Mouse (Mus musculus): ENCODE results near the gene Dab1. TPM values are rescaled to one million over a fixed set of nuclear protein-coding genes. Genes with fewer than 3 reads are reported as not detected.

The Dab1 gene
- polyA plus RNA-seq, 1 experiment from 2014 or later: 14.3 TPM

GRCm38 (mm10) chr4:104715857-104716256 lies 1096.7 kb downstream of the Dab1 start:
- peaks cover 14% of the 10 kb centered on the region for H3K4me1 ChIP-seq
- H3K27me3 ChIP-seq: no peaks in the 10 kb centered on the region
- no peaks in the 10 kb centered on the region for H3K36me3 ChIP-seq
- no peak overlapping the region for H3K9ac ChIP-seq
- no peak overlapping the region for H3K4me3 ChIP-seq (replicated peaks)
- 85% methylated on average over 6 of the region's 6 CpGs for WGBS
- H3K9me3 ChIP-seq (replicated peaks): no peaks in the 10 kb centered on the region
- H3K27ac ChIP-seq (replicated peaks): no peak overlapping the region
- no peak overlapping the region for H3K4me2 ChIP-seq (replicated peaks)
- no peak for ATAC-seq (ENCODE audit: insufficient number of reproducible peaks, low FRiP score, low TSS enrichment, low read depth)

DNA sequence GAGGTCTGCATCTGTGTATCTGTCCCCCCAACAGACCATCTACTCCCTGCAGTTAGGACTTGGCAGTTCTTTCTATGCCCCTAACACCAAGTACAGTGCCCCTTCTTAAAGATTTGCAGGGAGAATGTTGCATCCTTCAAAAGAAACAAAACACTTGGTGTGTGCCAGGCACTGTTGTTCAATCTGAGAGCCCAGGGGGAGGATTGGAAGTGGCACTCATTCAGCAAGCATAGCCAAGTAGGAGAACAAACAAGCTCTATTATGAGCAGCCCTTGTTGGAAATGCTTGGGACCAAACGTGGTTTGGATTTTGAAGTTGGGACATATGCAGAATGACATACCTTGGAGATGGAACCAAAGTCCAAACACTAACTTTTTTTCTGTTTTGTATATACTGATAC lies 1097.3 kb downstream of the Dab1 start:
- no peak overlapping the region for H3K27ac ChIP-seq (replicated peaks)
- H3K9ac ChIP-seq: no peak overlapping the region
- no peaks in the 10 kb centered on the region for H3K9me3 ChIP-seq (replicated peaks)
- no peak overlapping the region for H3K4me2 ChIP-seq (replicated peaks)
- H3K4me1 ChIP-seq: peaks cover 14% of the 10 kb centered on the region
- H3K4me3 ChIP-seq (replicated peaks): no peak overlapping the region
- WGBS: 49% methylated on average over 1 of the region's 1 CpGs
- H3K36me3 ChIP-seq: no peaks in the 10 kb centered on the region
- no peak for ATAC-seq (ENCODE audit: insufficient number of reproducible peaks, low FRiP score, low TSS enrichment, low read depth)
- H3K27me3 ChIP-seq: no peaks in the 10 kb centered on the region

DNA sequence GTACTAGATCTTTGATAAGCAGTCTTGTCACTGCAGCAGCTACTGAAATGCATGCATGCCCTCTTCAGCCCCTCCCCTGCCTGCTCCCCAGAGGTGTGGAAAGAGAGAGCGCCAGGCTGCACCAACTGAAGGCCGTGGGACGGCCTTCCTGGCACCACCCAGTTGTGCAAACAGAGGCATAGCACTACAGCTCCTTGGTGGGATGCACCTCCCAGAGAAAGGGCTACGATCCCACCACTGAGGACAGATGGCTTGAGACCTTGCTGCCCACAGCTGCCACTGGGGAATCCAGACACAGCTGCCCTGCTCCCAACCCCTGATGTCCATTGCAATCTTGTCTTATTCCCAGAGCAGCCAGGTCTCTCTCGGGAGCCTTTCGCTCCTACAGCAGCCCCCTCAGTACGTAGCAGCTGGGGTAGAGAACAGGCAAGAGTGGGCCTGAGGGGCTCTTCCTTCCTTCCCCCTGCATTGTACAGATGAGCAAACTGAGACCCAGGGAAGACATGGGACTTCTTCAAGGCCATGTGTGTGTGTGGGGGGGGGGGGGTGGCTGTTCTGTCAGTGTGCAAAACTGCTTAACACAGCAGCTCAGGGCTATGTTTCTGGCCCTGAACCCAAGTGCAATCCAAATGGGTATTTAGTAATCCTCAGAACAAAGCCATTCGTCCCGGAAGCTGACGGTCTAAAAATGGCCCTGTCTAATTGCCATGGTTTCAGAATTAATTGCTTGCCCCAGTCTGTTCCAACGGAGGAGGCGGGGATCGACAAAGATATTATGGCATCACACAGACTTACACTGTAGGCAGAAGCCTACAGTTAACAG lies 1100.0 kb downstream of the Dab1 start:
- Histone ChIP-seq H3K36me3 (no peaks in the 10 kb centered on the region), H3K27ac (replicated peaks) (no peak overlapping the region), H3K9ac (no peak overlapping the region), H3K27me3 (no peaks in the 10 kb centered on the region), H3K4me2 (replicated peaks) (no peak overlapping the region), H3K4me3 (replicated peaks) (no peak overlapping the region), H3K4me1 (peaks cover 21% of the 10 kb centered on the region), H3K9me3 (replicated peaks) (no peaks in the 10 kb centered on the region)
- ATAC-seq (ENCODE audit: insufficient number of reproducible peaks, low FRiP score, low TSS enrichment, low read depth): no peak
- WGBS: 53% methylated on average over 13 of the region's 13 CpGs

DNA sequence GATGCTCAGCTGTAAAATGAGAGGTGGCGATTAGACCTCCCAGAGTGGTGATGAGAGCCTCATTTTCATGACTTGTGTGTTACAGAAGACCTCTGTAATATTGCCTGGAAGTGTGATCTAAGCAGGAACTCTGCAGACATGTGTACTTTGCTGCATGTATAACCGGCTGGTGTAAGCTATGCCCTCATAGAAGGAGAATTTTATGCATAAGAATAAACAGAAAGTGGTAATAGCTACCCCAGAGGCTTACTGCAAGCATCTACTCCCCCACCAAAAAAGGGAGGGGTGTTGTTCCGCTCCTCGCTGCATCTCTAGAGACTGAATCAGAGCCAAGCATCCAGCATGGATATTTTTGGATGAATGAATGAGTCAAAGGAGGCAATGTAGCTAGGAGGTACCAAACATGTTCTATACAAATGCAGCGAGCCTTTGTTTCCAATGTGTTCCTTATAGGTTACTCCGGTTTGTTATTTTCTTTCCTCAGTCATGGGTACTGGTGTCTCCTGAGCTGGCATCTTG lies 1104.4 kb downstream of the Dab1 start:
- no peak for ATAC-seq (ENCODE audit: insufficient number of reproducible peaks, low FRiP score, low TSS enrichment, low read depth)
- H3K36me3 ChIP-seq: no peaks in the 10 kb centered on the region
- H3K27me3 ChIP-seq: no peaks in the 10 kb centered on the region
- no peak overlapping the region for H3K27ac ChIP-seq (replicated peaks)
- H3K4me1 ChIP-seq: peaks cover 23% of the 10 kb centered on the region
- H3K9me3 ChIP-seq (replicated peaks): no peaks in the 10 kb centered on the region
- no peak overlapping the region for H3K9ac ChIP-seq
- H3K4me3 ChIP-seq (replicated peaks): no peak overlapping the region
- H3K4me2 ChIP-seq (replicated peaks): no peak overlapping the region
- 47% methylated on average over 6 of the region's 6 CpGs for WGBS

DNA sequence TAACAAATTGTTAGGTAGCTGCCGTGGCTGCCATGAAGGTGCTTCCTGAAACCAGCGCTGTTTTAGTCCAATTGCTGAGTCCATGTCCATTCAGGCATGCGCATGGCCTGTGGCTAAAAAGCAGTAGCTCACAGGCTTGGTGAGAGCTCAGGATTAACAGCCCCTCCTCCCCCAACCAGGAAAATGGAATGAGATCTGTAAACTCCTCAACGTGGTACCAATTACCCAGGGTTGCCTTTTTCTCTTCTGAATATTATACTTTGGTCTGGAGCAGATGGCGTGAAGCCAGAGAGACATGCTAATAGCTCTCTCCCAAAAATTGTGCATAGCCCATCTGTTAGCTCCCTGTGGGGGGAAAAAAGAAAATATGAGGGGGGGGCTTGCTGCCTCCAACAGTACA lies 1105.1 kb downstream of the Dab1 start:
- no peak overlapping the region for H3K4me2 ChIP-seq (replicated peaks)
- 25% methylated on average over 5 of the region's 5 CpGs for WGBS
- H3K4me1 ChIP-seq: peaks cover 19% of the 10 kb centered on the region
- no peak for ATAC-seq (ENCODE audit: insufficient number of reproducible peaks, low FRiP score, low TSS enrichment, low read depth)
- H3K9ac ChIP-seq: no peak overlapping the region
- H3K4me3 ChIP-seq (replicated peaks): no peak overlapping the region
- H3K27me3 ChIP-seq: no peaks in the 10 kb centered on the region
- no peaks in the 10 kb centered on the region for H3K9me3 ChIP-seq (replicated peaks)
- no peaks in the 10 kb centered on the region for H3K36me3 ChIP-seq
- H3K27ac ChIP-seq (replicated peaks): no peak overlapping the region

DNA sequence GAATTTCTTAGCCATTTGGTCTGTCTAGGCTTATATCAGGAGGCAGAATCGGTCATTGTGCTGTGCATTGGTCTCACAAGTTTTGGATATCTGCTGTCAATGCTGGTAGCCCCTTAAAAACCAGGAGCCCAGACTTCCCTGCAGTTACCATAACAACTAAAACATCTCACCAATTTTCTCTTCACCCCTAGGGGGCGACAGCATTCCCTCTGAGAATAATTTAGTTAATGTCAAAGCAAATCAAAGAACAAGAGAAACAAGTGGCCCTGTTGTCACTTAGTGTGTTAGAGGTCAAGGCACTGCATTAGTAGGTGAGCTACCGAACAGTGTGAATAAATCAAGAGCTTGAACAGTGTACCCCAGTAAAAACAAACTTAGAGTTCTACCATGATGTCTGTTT lies 1106.5 kb downstream of the Dab1 start:
- H3K4me1 ChIP-seq: peaks cover 13% of the 10 kb centered on the region
- H3K27me3 ChIP-seq: no peaks in the 10 kb centered on the region
- H3K4me3 ChIP-seq (replicated peaks): no peak overlapping the region
- H3K4me2 ChIP-seq (replicated peaks): no peak overlapping the region
- H3K27ac ChIP-seq (replicated peaks): no peak overlapping the region
- H3K36me3 ChIP-seq: no peaks in the 10 kb centered on the region
- 54% methylated on average over 3 of the region's 3 CpGs for WGBS
- ATAC-seq (ENCODE audit: insufficient number of reproducible peaks, low FRiP score, low TSS enrichment, low read depth): no peak
- H3K9ac ChIP-seq: no peak overlapping the region
- no peaks in the 10 kb centered on the region for H3K9me3 ChIP-seq (replicated peaks)

GRCm38 (mm10) chr4:104729185-104729584 lies 1110.0 kb downstream of the Dab1 start:
- H3K27me3 ChIP-seq: no peaks in the 10 kb centered on the region
- WGBS: 60% methylated on average over 8 of the region's 8 CpGs
- H3K4me1 ChIP-seq: peaks cover 7% of the 10 kb centered on the region
- H3K9me3 ChIP-seq (replicated peaks): no peaks in the 10 kb centered on the region
- no peak overlapping the region for H3K9ac ChIP-seq
- no peak overlapping the region for H3K4me3 ChIP-seq (replicated peaks)
- no peaks in the 10 kb centered on the region for H3K36me3 ChIP-seq
- ATAC-seq (ENCODE audit: insufficient number of reproducible peaks, low FRiP score, low TSS enrichment, low read depth): no peak
- H3K27ac ChIP-seq (replicated peaks): no peak overlapping the region
- H3K4me2 ChIP-seq (replicated peaks): no peak overlapping the region

GRCm38 (mm10) chr4:104746500-104746899 lies 1127.3 kb downstream of the Dab1 start:
- 47% methylated on average over 6 of the region's 6 CpGs for WGBS
- Histone ChIP-seq H3K27me3 (no peaks in the 10 kb centered on the region), H3K4me2 (replicated peaks) (no peak overlapping the region), H3K9me3 (replicated peaks) (no peaks in the 10 kb centered on the region), H3K4me1 (no peaks in the 10 kb centered on the region), H3K4me3 (replicated peaks) (no peak overlapping the region), H3K9ac (no peak overlapping the region), H3K36me3 (no peaks in the 10 kb centered on the region), H3K27ac (replicated peaks) (no peak overlapping the region)
- no peak for ATAC-seq (ENCODE audit: insufficient number of reproducible peaks, low FRiP score, low TSS enrichment, low read depth)

GRCm38 (mm10) chr4:104754090-104754489 lies 1134.9 kb downstream of the Dab1 start:
- Histone ChIP-seq H3K36me3 (no peaks in the 10 kb centered on the region), H3K4me3 (replicated peaks) (no peak overlapping the region), H3K27ac (replicated peaks) (no peak overlapping the region), H3K9me3 (replicated peaks) (no peaks in the 10 kb centered on the region), H3K4me2 (replicated peaks) (no peak overlapping the region), H3K27me3 (no peaks in the 10 kb centered on the region), H3K4me1 (no peaks in the 10 kb centered on the region), H3K9ac (no peak overlapping the region)
- WGBS: 77% methylated on average over 3 of the region's 3 CpGs
- no peak for ATAC-seq (ENCODE audit: insufficient number of reproducible peaks, low FRiP score, low TSS enrichment, low read depth)

DNA sequence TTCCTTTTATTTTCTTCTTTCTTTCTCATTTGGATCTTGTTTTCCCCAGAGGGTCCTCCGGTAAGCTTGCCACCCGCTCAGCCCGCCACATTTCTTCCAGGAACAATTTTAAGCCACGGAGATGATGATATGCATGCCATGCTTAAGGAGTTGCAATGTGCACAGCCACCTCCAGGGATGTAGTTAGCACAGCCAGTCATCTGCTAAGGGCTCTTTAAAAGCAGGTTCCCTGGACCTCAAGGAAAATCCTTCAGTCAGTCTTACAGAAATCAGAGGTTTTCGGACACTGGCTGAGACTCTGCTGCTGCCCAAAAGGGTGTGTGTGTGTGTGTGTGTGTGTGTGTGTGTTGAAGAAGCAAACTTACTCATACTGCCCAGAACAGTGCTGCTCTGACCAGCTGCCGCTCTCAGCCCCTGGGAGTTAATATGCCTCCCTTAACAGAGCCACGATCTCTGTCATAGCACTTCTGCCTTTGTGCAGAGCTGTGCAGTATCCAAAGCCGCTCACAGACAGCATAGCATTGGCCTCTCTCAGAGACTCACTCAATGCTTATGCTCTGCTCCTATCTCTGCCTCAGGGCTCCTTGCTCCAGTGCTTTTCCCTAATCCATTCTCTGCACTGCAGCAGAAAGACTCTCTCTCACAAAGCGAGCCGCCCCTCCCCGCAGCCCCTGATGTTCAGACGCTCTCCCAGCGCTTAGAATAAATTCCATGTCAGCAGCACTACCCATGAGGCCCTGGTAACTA lies 1141.9 kb downstream of the Dab1 start:
- Histone ChIP-seq H3K9me3 (replicated peaks) (no peaks in the 10 kb centered on the region), H3K4me3 (replicated peaks) (no peak overlapping the region), H3K4me1 (peaks cover 8% of the 10 kb centered on the region; the same call in 1 of the 2 replicates), H3K36me3 (no peaks in the 10 kb centered on the region), H3K9ac (no peak overlapping the region), H3K27ac (replicated peaks) (no peak overlapping the region), H3K4me2 (replicated peaks) (no peak overlapping the region), H3K27me3 (no peaks in the 10 kb centered on the region)
- no peak for ATAC-seq (ENCODE audit: insufficient number of reproducible peaks, low FRiP score, low TSS enrichment, low read depth)
- WGBS: 26% methylated on average over 13 of the region's 13 CpGs

GRCm38 (mm10) chr4:104766065-104766464 lies 1146.9 kb downstream of the Dab1 start, which contains the start of gene C8b:
Gene C8b, plus strand, starts transcription at chr4:104766317.
- 93% methylated on average over 8 of the region's 8 CpGs for WGBS
- H3K4me3 ChIP-seq (replicated peaks): no peak within 1 kb of the TSS
- ATAC-seq (ENCODE audit: insufficient number of reproducible peaks, low FRiP score, low TSS enrichment, low read depth): no peak
- peaks cover 5% of the 10 kb centered on the region; the same call in 1 of the 2 replicates for H3K4me1 ChIP-seq
- H3K9me3 ChIP-seq (replicated peaks): no peaks in the 10 kb centered on the region
- H3K4me2 ChIP-seq (replicated peaks): no peak within 1 kb of the TSS
- H3K27me3 ChIP-seq: peaks cover 4% of the 10 kb centered on the region; the same call in 1 of the 2 replicates
- H3K9ac ChIP-seq: no peak within 1 kb of the TSS
- H3K27ac ChIP-seq (replicated peaks): no peak within 1 kb of the TSS
- H3K36me3 ChIP-seq: no peaks in the 10 kb centered on the region
